8 mouse cellular contexts compared by ENCODE assay signal in the genomic region with DNA sequence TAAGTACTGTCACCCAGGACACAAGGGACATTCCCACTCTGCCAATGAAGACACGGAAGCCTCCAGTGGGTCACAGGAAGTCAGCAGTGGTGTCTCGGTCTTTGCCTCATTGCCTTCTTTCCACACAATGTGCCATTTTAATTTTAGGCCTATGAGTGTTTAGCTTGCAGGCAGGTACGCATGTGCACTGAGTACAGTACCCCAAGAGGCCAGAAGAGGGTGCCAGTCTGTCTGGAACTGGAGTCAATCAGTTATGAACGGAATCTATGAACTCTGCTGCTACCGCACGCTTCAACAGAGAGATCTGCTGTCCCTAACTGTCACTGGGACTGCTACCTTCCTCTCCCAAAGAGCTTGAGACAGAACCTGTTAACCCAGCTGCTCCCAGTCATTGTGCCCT. TPM values are rescaled to one million over a fixed set of nuclear protein-coding genes. Genes with fewer than 3 reads are reported as not detected.
DNase-seq lines count a peak whose midpoint lies in the region; ATAC-seq lines count a peak whose summit lies in the region.

No protein-coding gene starts in this region.

- peaks cover 87% of the 10 kb centered on the region for H3K36me3 ChIP-seq in hindbrain, embryonic 14.5 days (replicated peaks; ENCODE audit: control insufficient read depth, insufficient read depth)
- peaks cover 100% of the 10 kb centered on the region for H3K36me3 ChIP-seq in hindbrain, embryonic 10.5 days
- H3K36me3 ChIP-seq in forebrain, embryonic 15.5 days = peaks cover 58% of the 10 kb centered on the region

- peak; percentile 59 for DNase-seq in hindbrain, embryonic 14.5 days (ENCODE audit: low spot score)
- DNase-seq in hindbrain, embryonic 10.5 days (ENCODE audit: low spot score) = no peak
- DNase-seq in urinary bladder, postnatal 14 days (ENCODE audit: low spot score) = peak; percentile 39
- DNase-seq in urinary bladder, postnatal 4 days (ENCODE audit: low spot score in 2 of 2) = no peak
- DNase-seq in forelimb bud, embryonic 11.5 days (ENCODE audit: low read depth, low spot score) = peak; percentile 41
- peak; percentile 31 to 33 for DNase-seq in thymus, postnatal 36 days
- no peak for DNase-seq in ovary, postnatal 14 days (ENCODE audit: low spot score)

- no peak overlapping the region for H3K9ac ChIP-seq in hindbrain, embryonic 14.5 days
- no peak overlapping the region for H3K9ac ChIP-seq in forebrain, embryonic 15.5 days (replicated peaks)

- H3K4me3 ChIP-seq in hindbrain, embryonic 14.5 days (replicated peaks; ENCODE audit: low read length) = no peak overlapping the region
- no peak overlapping the region for H3K4me3 ChIP-seq in hindbrain, embryonic 10.5 days
- H3K4me3 ChIP-seq in forebrain, embryonic 15.5 days = no peak overlapping the region

- H3K27ac ChIP-seq in hindbrain, embryonic 14.5 days = no peak overlapping the region
- H3K27ac ChIP-seq in hindbrain, embryonic 10.5 days = no peak overlapping the region
- no peak overlapping the region for H3K27ac ChIP-seq in forebrain, embryonic 15.5 days (replicated peaks)

- no peak overlapping the region for H3K4me2 ChIP-seq in hindbrain, embryonic 14.5 days (replicated peaks)
- no peak overlapping the region for H3K4me2 ChIP-seq in forebrain, embryonic 15.5 days (replicated peaks)

- H3K9me3 ChIP-seq in hindbrain, embryonic 14.5 days (ENCODE audit: control insufficient read depth, low read length) = no peaks in the 10 kb centered on the region
- no peaks in the 10 kb centered on the region for H3K9me3 ChIP-seq in hindbrain, embryonic 10.5 days
- no peaks in the 10 kb centered on the region for H3K9me3 ChIP-seq in forebrain, embryonic 15.5 days

- peaks cover 17% of the 10 kb centered on the region for H3K4me1 ChIP-seq in hindbrain, embryonic 14.5 days (replicated peaks; ENCODE audit: control insufficient read depth, insufficient read depth, low read length)
- H3K4me1 ChIP-seq in hindbrain, embryonic 10.5 days (replicated peaks) = peaks cover 24% of the 10 kb centered on the region
- H3K4me1 ChIP-seq in forebrain, embryonic 15.5 days = peaks cover 5% of the 10 kb centered on the region; the same call in 1 of the 2 replicates

- 84% methylated on average over 6 of the region's 6 CpGs for WGBS in hindbrain, embryonic 14.5 days
- WGBS in hindbrain, embryonic 10.5 days = 82% methylated on average over 6 of the region's 6 CpGs
- 84% methylated on average over 6 of the region's 6 CpGs for WGBS in forebrain, embryonic 15.5 days

- ATAC-seq in hindbrain, embryonic 14.5 days (ENCODE audit: low FRiP score) = no peak
- ATAC-seq in forebrain, embryonic 15.5 days (replicated peaks) = no peak

- no peaks in the 10 kb centered on the region for H3K27me3 ChIP-seq in hindbrain, embryonic 14.5 days (ENCODE audit: control insufficient read depth, insufficient read depth, low read length)
- no peaks in the 10 kb centered on the region for H3K27me3 ChIP-seq in hindbrain, embryonic 10.5 days (ENCODE audit: insufficient read depth, poor library complexity, severe bottlenecking)
- H3K27me3 ChIP-seq in forebrain, embryonic 15.5 days = no peaks in the 10 kb centered on the region

RNA-seq across cellular contexts. Expression of a gene that starts 17.3 kb away (rescaled TPM):
- polyA plus RNA-seq in hindbrain, embryonic 14.5 days (2014; fragmentation: Nextera tagmentation; extraction: Ambion mirVana) = 15.3 and 16.5 TPM in 2 replicates
- polyA plus RNA-seq in hindbrain, embryonic 10.5 days (2016; fragmentation: Nextera tagmentation; extraction: Ambion mirVana) = 10.4 and 17.2 TPM in 2 replicates
- 16.5 and 18.2 TPM in 2 replicates for polyA plus RNA-seq in forebrain, embryonic 15.5 days (2015; fragmentation: Nextera tagmentation; extraction: Ambion mirVana)

RNA-seq across cellular contexts. Expression of a gene that starts 18.2 kb away (rescaled TPM):
- polyA plus RNA-seq in hindbrain, embryonic 14.5 days (2014; fragmentation: Nextera tagmentation; extraction: Ambion mirVana) = 29.9 and 31.9 TPM in 2 replicates
- 40.8 and 44.4 TPM in 2 replicates for polyA plus RNA-seq in hindbrain, embryonic 10.5 days (2016; fragmentation: Nextera tagmentation; extraction: Ambion mirVana)
- 39.8 and 40.8 TPM in 2 replicates for polyA plus RNA-seq in forebrain, embryonic 15.5 days (2015; fragmentation: Nextera tagmentation; extraction: Ambion mirVana)

RNA-seq across cellular contexts. Expression of a gene that starts 54.4 kb away (rescaled TPM):
- 38.2 and 40.2 TPM in 2 replicates for polyA plus RNA-seq in hindbrain, embryonic 14.5 days (2014; fragmentation: Nextera tagmentation; extraction: Ambion mirVana)
- 19.1 and 20.3 TPM in 2 replicates for polyA plus RNA-seq in hindbrain, embryonic 10.5 days (2016; fragmentation: Nextera tagmentation; extraction: Ambion mirVana)
- polyA plus RNA-seq in forebrain, embryonic 15.5 days (2015; fragmentation: Nextera tagmentation; extraction: Ambion mirVana) = 21.8 and 22.6 TPM in 2 replicates

Comparison
In these comparisons a context has a peak if more than half of its experiments do, and no peak if none do; other contexts are left out.
1. DNase-seq: peak in hindbrain, embryonic 14.5 days (single experiment), urinary bladder, postnatal 14 days (single experiment), forelimb bud, embryonic 11.5 days (single experiment) and thymus, postnatal 36 days (2 of 2); none in hindbrain, embryonic 10.5 days (single experiment), urinary bladder, postnatal 4 days (0 of 2) and ovary, postnatal 14 days (single experiment).